Mouse (Mus musculus) gastrocnemius, postnatal 36 days (tissue): ENCODE data around the gene Dcxr. TPM values are rescaled to one million over a fixed set of nuclear protein-coding genes. Genes with fewer than 3 reads are reported as not detected.
"Not testable (repeated sequence)": the region's sequence is repeated elsewhere in the genome, so short reads cannot be mapped to it uniquely, and the experiment has no call there.

ENCODE experiments used
- DNase-seq, 2 experiments: peaks; one replicate each; pipeline ENCODE4 v3.0.0; 2022
- intact Hi-C: fragments of 180-260 bp; cut with DNase I; formaldehyde crosslinking; loops from one replicate; pipeline ENCODE4 v1.15.1; 2025
- total RNA-seq, 2 experiments: library from RNA; stranded (reverse); gene quantifications; 2 replicates each; pipeline ENCODE4 v1.2.3; 2021

Dcxr gene
- total RNA-seq, 2 experiments from 2014 or later, result 4.5 to 9.2 TPM

- intact Hi-C loops, result no loop called here
- no peak for DNase-seq
These were observed 44.4 kb downstream of the Dcxr start for GRCm38 (mm10) chr11:120682683-120683082.

GRCm38 (mm10) chr11:120679909-120680308, 47.2 kb downstream of the Dcxr start:
- DNase-seq, result no peak
- intact Hi-C loops, result no loop called here

- no peak for DNase-seq
- intact Hi-C loops, result no loop called here
These were observed 50.1 kb downstream of the Dcxr start for GRCm38 (mm10) chr11:120676951-120677350.

- DNase-seq, intact Hi-C loops: not testable (repeated sequence)
These were observed 51.2 kb downstream of the Dcxr start for GRCm38 (mm10) chr11:120675875-120676274.

Other genes with a start within 250 kb of the Dcxr start
- gene Mrpl12, start 242.7 kb downstream of the Dcxr start, total RNA-seq, result 100 to 1,000 TPM; 142 to 144 TPM
- 1 to 10 TPM; 3.7 to 4.5 TPM for gene Slc25a10, start 235.4 kb downstream of the Dcxr start, total RNA-seq
- gene Gcgr, start 196.6 kb downstream of the Dcxr start, total RNA-seq, result under 1 TPM; 0.18 to 0.25 TPM
- gene Mcrip1, start 177.6 kb downstream of the Dcxr start, total RNA-seq, result 10 to 100 TPM; 19.9 to 23.8 TPM
- gene Ppp1r27, start 176.1 kb downstream of the Dcxr start, total RNA-seq, result 100 to 1,000 TPM; 153 to 173 TPM
- 100 to 1,000 TPM; 174 to 203 TPM for gene P4hb, start 154.0 kb downstream of the Dcxr start, total RNA-seq
- gene Arhgdia, start 145.7 kb downstream of the Dcxr start, total RNA-seq, result 10 to 100 TPM; 73.1 to 77.1 TPM
- gene Alyref, start 128.9 kb downstream of the Dcxr start, total RNA-seq, result 10 to 100 TPM; 36.1 to 41.5 TPM
- 10 to 100 TPM; 44.0 to 50.5 TPM for gene Anapc11, start 128.9 kb downstream of the Dcxr start, total RNA-seq
- not detected for gene Npb, start 118.8 kb downstream of the Dcxr start, total RNA-seq
- gene Pcyt2, start 109.3 kb downstream of the Dcxr start, total RNA-seq, result 10 to 100 TPM; 26.7 to 33.5 TPM
- 1 to 10 TPM; 4.5 TPM for gene Sirt7, start 102.0 kb downstream of the Dcxr start, total RNA-seq
- gene Mafg, start 93.7 kb downstream of the Dcxr start, total RNA-seq, result 10 to 100 TPM; 48.3 to 53.7 TPM
- gene Pycr1, start 83.5 kb downstream of the Dcxr start, total RNA-seq, result 1 to 10 TPM; 3.2 to 5.8 TPM
- gene Myadml2, start 79.1 kb downstream of the Dcxr start, total RNA-seq, result 100 to 1,000 TPM; 129 to 137 TPM
- not detected for gene Notum, start 66.1 kb downstream of the Dcxr start, total RNA-seq
- gene Aspscr1, start 54.3 kb downstream of the Dcxr start, total RNA-seq, result 10 to 100 TPM; 24.4 to 34.0 TPM
- gene Cenpx, start 13.5 kb downstream of the Dcxr start, total RNA-seq, result 10 to 100 TPM; 23.2 to 27.0 TPM
- gene Lrrc45, start 13.4 kb downstream of the Dcxr start, total RNA-seq, result 1 to 10 TPM; 3.7 to 4.1 TPM
- under 1 TPM; 0.84 to 0.92 TPM for gene Rac3, start 5.8 kb downstream of the Dcxr start, total RNA-seq
- 10 to 100 TPM in 1 of 2 experiments, 1 to 10 TPM in 1; 9.2 to 15.8 TPM for gene Cbr2, start 4.8 kb upstream of the Dcxr start, total RNA-seq
- 10 to 100 TPM; 29.5 to 31.9 TPM for gene Hmga1b, start 35.5 kb upstream of the Dcxr start, total RNA-seq
- gene Rfng, start 56.9 kb upstream of the Dcxr start, total RNA-seq, result 1 to 10 TPM; 9.9 to 10.0 TPM
- 10 to 100 TPM; 52.6 to 52.7 TPM for gene Gps1, start 57.0 kb upstream of the Dcxr start, total RNA-seq
- gene Dus1l, start 69.1 kb upstream of the Dcxr start, total RNA-seq, result 10 to 100 TPM; 31.3 to 32.9 TPM
- gene Fasn, start 97.3 kb upstream of the Dcxr start, total RNA-seq, result 10 to 100 TPM; 12.5 to 20.0 TPM
- gene Ccdc57, start 205.6 kb upstream of the Dcxr start, total RNA-seq, result 1 to 10 TPM; 4.1 to 4.9 TPM
- gene Slc16a3, start 221.2 kb upstream of the Dcxr start, total RNA-seq, result 100 to 1,000 TPM; 365 to 521 TPM